Mouse (Mus musculus): ENCODE results near the gene Bad.
A peak's percentile ranks its signal among the peaks of the same experiment; 100 is the strongest.

Gene Bad

DNA sequence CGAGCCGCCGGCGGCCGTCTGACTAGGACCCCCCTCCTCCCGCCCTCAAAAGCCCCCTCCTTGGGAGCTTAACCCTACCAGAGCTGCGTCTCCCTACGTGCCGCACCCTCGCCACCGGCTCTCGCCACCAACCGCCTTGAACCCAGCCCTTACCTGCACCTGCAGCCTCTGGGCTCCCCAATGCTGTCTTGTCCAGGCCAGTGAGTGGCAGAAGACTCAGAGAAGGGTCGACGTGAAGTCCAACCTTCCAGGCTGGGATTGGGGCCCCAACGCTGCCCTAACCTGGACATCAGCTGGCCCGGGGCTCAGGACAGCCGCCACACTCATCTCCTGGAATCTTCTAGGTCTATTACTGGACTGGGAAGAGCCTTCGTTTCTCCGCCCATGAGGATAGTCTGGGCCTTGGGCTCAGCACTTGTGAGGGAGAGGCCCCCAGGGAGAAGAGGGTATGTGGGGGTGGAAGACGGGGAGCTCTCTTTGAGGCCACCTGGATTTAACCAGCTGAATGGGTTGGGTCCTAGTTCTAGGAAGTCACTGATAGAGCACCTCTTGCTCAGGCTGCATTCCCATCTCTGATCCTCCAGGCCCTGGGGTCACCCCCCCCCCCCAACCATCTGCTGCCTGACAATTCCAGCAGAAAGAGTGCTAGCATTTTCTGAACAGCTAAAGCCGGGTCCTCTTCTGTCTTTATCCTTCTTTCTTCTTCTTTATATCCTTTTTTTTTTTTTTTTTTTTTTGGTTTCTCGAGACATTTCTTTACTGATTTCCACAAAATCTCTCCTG is 7.3 kb upstream of the Bad start, which contains the start of gene Kcnk4:
TSS of gene Kcnk4 (minus strand) at position 321 of the 783 bp plus-strand sequence.
- DNase-seq (ENCODE audit: low spot score in 2 of 2), result no peak

DNA sequence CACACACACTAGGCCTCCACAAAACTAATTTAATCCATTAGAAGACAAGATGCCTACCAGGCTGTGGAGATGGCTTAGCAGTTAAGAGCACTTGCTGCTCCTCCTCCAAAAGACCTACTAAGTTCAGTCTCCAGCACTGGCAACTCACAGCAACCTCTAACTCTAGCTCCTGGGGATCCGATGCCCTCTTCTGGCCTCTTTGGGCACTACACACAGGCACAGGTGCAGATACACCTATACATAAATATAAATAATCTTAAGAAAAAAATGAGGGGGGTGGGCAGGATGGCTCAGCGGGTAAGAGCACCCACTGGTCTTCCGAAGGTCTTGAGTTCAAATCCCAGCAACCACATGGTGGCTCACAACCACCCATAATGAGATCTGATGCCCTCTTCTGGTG is 5.4 kb upstream of the Bad start:
- no peak for DNase-seq (ENCODE audit: low spot score in 2 of 2)

DNA sequence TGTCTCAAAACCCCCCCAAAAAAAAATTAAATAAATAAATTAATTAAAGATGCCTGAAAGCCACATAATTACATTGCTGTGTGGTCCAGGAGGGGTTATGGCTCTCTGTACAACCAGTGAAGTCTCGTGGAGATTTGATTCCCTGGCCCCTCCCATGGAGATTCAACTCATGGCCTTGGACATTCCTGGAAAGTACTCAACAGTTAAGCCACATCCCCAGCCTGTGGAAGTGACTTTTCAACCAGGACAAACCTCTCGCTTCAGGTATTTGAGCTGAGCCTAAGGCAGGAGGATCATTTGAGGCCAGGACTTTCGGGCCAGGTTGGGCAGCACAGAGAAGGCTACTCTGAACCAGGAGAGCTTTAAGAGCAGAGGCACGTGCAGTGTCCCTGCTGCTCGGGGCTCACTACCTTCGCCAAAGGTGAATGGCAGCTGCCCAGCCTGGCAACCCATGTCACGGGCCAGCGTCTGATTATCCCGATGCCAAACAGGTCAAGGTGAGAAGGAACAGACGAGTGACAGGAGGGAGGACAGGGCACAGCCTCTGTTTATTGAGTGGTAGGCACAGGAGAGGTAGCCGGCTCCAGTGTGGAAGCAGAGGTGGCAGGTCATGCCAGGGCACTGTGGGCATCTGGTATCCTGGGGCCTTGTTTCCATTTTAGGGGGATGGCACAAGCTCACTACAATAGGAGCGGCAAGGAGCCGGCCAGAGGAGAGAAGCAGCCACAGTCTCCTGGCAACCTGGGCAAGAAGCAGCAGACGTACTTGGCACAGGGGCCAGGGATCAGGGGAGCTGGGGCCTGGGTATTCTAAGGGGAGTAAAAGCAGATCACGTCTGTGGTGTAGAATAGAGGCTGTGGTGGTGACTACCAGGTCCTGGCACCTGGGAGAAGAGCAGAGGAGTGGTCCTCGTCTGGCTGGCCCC is 3.9 kb upstream of the Bad start:
- peak; percentile 65 to 76 for DNase-seq (ENCODE audit: low spot score in 2 of 2)

DNA sequence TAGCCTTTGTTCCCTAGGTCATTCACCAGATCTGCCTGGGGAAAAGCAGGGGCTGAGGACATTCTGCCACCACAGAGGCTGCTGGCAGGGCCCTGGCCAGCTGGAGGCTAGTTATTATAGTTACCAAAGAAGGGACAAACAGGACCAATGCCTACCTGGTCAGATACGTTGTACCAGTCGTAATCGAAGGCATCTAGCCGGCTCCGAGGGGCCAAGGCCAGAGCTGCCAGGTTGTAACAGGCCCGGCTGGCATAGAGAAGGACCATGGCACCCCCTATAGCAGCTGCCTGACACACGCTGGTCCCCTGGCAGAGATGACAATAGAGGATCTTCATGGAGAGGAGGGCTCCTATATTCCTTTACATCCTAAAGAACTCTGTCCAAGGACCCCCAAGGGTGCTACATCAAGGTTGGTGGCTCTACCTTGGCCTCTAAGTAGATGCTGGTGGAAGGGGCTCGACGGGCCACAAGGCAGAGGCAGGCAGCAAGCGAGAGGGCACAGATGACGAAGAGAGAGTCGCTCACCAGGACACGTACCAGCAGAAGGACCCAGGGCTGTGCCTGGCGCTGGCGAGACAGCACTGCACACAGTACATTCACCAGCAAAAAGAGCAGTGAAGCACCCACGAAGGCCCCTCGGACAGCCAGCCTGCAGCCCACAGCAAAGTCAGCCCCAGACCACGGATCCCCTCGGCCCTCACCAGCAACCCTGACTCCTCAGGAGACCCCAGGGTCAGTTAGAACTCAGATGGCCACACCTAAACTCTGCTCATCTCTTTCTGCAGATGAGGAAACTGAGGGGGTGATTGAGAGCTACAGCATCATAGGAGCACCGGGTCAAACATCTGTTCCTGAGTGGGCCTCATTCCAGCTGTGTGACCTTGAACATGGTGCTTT is 2.3 kb upstream of the Bad start:
- no peak for DNase-seq (ENCODE audit: low spot score in 2 of 2)

DNA sequence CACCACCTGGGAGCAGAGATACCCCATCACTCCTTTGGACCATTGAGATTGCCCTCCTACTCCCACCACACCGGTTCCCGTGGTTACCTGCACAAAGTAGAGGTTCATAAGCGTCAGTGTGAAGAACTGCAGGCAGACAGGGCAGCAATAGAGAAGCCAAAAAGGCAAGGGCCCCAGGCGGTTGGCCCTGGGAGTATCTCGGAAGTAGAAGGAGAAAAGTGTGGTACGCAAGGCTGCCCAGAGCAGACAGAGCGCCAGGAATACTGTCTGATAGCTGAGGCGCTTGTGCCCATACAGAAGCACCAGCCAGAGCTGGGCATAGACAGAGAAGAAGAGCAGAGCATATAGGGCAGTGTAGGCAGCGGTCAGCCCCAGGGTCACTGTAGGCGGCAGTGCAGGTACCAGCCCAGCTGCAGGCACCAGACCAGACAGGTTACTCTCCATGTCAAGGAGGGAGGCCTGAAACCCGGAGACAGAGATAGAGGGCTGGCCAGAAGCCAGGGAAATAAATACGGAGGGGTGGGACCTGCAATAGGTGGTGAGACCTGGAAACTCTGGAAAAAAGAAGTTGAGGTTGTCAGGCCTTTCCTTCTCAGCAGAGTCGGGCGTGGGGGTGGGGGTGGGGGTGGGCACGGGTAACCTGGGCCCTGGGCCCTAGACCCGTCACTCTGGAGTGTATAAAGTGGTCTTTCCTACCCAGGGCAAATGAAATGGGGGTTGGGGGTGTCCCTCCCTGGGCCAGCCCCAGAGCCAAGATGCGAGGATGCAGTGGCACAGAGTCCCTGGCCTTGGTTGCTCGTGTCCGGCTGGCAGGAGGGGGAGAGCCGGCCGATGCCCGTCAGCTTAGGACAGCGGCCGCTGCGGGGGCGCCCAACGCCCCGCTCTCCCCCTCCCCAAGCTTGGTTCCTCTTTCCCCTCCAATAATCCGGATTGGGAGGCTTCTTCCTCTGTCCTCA is 987 bp upstream of the Bad start:
- no peak for DNase-seq (ENCODE audit: low spot score in 2 of 2)

DNA sequence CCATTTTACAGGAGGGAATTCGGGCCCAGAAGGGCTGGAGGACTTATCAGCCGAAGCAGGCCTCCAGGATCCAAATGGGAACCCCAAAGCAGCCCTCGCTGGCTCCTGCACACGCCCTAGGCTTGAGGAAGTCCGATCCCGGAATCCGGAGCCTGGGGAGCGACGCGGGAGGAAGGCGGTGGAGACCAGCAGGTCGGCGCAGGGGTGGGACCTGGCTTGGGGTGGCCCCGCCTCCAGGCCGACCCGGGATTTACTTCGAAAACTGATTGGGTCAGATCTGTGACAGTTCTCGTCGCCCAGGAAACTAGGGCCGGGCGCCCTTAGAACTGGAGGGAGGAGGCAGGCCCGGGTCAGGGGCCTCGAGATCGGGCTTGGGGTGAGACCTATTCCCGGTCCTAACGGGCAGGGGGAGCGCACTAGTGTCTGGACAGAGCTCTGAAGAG is 609 bp downstream of the Bad start, which contains the start of gene Gpr137:
TSS of gene Gpr137 (minus strand) at position 232 of the 443 bp plus-strand sequence.
- peak; percentile 97 to 98 for DNase-seq (ENCODE audit: low spot score in 2 of 2)

DNA sequence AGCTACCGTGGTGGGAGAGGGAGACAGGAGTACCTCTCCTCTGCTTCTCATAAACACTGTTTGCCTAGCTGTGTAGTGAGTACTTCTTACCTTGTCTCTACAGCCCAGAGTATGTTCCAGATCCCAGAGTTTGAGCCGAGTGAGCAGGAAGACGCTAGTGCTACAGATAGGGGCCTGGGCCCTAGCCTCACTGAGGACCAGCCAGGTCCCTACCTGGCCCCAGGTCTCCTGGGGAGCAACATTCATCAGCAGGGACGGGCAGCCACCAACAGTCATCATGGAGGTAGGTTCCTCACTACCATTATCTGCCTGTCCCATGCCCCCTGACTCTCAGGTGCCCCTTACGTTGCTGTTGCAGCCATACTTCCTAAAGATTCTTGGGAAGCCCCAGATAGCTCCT is 1.1 kb downstream of the Bad start:
- DNase-seq (ENCODE audit: low spot score in 2 of 2), result no peak

DNA sequence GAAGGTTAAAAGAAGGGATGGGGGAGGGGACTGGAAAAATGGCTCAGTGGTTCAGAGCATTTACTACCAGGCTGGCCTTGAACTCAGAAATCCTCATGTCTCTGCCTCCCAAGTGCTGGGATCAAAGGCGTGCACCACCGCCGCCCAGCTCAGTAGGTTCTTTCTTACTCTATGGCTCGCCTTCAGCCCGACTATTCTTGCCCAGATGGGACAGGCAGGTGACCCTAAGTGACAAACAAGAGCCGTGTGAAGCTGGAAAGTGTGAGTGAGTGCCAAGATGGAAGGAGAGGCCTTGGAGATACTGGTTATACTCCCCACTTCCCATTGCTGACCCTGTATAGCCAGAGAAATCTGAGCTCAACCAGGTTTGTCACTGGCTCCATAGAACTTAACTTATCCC is 2.0 kb downstream of the Bad start:
- no peak for DNase-seq (ENCODE audit: low spot score in 2 of 2)

DNA sequence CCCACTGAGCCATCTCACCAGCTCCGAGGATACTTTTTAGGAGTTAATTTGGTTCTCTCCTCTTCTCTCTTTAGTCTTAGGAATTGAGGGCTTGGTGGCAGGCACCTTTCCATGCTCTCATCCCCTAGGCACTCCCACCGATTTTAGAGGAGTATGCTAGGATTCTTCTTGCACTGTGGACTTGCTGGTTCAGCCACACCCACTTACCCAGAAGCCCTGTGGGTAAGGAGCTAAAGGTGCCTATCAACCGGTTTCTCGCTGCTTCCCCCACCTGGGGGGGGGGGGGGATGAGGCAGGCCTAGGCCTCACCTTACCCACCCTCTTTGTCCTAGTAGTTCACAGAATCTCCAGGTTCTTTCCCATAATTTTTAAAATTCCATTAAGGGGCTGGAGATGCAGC is 6.1 kb downstream of the Bad start:
- no peak for DNase-seq (ENCODE audit: low spot score in 2 of 2)

DNA sequence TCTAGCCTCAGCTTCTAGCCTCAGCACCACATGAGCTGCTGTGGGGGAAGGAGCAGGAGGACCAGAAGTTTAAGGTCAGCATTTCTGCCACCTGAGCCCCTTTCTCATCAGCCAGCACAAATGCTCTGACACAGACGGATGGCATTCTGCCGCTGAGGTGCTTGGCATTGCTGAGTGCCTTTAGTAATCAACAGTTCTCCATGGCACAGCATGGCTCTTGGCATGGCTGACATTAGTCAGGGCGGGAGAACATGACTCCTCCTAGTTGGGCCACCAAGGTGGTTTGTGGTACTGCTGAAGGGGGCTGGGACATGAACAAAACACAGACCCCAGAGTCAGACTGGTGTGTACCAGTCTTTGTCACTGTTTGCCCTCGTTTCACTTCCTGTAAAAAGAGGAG is 6.5 kb downstream of the Bad start:
- DNase-seq (ENCODE audit: low spot score in 2 of 2), result no peak

DNA sequence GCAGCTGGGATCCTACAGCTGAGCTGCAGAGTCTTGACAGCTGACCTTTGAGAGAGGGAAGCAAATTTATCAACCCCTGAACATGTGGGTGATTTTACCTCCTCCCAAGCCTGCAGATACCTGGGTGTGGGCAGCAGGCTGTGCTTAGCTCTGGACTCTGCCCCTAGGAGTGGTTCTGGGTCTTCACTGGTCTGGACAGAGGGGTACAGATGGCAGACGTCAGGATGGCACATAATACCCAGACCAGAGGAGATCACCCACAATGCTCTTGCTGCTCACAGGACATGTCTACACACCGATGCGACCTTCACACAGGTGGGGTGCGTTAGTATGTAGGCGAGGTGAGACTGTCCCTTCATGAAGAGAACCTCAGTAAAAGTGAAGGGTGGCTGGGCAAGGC is 7.9 kb downstream of the Bad start:
- DNase-seq (ENCODE audit: low spot score in 2 of 2), result no peak

DNA sequence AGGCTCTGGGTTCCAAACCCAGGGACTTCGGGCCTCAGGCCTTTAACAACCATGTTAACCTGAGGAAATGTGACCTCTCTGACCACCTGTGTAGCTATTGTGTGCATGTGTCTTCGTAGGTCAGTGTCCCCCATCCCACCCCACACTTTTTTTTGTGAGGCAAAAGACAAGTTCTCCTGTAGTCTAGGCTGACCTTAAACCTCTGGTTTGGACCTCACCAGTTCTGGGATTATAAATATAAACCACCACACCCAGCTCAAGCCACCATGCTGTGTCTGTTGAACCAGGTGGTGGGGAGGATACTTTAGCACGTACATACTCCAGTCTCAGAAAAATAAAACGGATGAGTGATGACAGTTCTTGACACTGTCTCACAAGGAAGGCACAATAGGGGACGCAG is 8.3 kb downstream of the Bad start:
- DNase-seq (ENCODE audit: low spot score in 2 of 2), result no peak

DNA sequence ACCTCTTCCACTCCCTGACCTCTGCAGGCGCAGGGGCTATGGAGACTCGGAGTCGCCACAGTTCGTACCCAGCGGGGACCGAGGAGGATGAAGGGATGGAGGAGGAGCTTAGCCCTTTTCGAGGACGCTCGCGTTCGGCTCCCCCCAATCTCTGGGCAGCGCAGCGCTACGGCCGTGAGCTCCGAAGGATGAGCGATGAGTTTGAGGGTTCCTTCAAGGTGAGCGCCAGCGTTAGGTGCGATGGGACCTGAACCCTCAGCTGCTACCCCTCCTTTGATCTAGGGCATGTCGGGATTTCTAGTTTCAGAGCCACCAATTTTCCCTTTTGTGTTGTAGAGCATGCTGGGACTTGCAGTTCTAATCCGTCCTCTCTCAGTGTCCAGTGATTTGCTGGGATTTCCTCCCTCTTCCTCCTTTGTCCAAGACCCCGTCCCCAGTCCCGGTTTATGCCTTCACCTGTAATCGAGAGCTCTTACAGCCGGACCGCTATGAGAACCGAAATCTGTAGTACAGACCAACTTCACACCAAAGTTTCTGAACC is 9.0 kb downstream of the Bad start:
- peak; percentile 67 to 70 for DNase-seq (ENCODE audit: low spot score in 2 of 2)

DNA sequence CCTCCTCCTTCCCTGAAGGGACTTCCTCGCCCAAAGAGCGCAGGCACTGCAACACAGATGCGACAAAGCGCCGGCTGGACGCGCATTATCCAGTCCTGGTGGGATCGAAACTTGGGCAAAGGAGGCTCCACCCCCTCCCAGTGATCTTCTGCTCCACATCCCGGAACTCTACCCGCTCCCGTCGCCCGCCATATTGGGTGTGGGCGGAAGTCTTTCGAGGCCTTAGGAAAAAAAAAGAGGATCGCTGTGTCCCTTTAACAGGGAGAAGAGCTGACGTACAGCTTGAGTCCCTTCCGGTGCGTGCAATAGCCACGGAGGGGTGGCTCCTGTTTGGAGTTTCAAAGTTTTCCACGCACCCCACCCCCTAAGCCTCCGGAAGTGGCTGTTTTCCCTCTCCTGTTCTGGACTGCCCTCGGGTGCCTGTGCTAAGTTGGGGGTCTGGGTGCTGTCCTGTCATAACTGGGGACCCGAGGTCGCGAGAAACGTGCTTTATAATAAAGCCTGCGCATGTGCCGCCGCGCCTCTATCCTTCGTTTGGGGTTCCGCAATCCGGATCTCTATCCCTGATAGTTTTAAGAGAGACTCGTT is 9.8 kb downstream of the Bad start:
- DNase-seq (ENCODE audit: low spot score in 2 of 2), result peak; percentile 98 to 99

DNA sequence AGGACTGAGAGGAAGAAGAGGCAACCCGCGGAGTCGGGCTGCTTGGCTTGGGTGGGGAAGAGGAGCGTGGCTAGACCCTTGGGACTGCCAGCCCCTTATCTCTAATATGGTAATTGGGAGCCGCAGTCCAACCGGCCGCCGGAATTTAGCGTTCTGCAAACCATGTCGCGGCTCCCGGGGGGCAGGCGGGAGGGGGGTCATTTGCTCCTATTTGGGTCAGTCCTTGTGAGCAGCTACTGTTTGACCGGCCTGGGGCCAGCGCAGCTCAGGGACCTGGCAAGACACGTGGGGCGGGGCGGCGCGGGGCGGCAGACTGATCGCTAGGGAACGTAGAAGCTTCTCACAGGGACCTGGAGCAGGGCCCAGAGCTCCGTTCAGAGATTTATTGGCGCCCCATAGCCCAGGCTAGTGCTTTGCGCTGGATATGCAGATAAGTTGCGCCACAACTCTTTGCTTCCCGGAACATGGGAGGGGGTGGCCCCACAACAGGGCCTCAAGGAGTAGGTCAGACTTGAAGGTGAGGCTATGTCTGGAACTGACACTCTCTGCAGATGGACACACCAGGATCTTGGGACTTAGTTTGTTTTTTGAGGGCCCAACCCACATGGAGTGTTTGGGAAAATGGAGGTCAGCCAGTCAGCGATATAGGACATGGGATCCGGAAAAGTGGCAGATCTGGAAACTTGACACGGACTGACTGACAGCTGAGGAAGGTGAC is 10.5 kb downstream of the Bad start:
- peak; percentile 89 to 92 for DNase-seq (ENCODE audit: low spot score in 2 of 2)

DNA sequence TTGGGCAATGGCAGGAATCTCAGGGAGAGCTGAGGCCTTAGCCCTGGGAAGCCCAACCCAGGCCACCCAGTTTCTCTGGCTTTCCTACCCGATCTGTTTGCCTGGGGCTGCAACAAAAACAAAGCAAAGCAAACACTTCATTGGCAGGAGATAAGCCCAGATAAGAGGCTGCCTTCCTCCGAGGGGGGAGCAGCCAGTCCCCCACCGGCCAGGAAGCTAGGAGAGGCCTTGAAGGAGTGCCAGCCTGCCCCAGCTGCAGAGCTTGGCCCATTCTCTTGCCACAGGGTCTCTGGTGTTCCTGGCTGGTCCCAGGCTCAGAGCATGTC is 11.0 kb downstream of the Bad start:
- peak; percentile 67 to 78 for DNase-seq (ENCODE audit: low spot score in 2 of 2)

DNA sequence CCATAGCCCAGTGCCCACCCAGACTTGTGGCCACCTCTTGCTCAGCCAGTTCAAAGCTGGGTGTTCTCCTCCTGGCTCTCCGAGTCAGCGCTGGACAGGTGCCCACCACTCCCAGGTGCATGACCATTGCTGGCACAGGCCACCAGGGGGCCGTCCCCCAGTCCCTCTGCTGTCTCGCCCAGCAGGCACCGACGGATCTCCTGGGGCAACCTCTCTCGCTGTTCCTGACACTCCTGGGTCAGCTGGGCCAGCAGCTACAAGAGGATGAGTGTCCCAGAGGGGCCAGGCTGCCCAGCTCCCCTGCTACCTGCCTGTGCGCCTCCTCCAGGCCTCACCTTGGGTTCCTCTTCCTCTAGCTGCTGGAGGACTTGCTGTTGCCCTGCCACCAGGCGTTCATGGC is 12.4 kb downstream of the Bad start:
- no peak for DNase-seq (ENCODE audit: low spot score in 2 of 2)

DNA sequence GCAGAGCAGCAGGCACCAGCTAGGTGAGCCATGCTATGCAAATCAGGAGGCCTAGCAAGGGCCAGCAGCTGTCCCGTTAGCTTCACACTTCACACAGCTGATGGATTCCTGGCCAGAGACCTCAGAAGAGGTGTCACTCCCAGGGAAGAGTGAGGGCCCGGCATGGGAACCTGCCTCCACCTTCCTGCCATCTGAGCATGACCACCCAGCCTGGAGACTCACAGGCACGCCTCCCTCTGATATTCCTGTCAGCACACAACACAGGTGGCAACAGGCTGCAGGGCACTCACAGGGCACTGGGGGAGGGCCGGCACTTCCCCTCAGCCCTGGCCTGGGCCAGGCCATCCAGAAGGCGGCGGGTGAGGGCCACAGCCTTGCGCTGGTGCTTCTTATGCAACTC is 13.8 kb downstream of the Bad start:
- peak in 1 of 2 experiments; percentile 54 for DNase-seq (ENCODE audit: low spot score in 2 of 2)

DNA sequence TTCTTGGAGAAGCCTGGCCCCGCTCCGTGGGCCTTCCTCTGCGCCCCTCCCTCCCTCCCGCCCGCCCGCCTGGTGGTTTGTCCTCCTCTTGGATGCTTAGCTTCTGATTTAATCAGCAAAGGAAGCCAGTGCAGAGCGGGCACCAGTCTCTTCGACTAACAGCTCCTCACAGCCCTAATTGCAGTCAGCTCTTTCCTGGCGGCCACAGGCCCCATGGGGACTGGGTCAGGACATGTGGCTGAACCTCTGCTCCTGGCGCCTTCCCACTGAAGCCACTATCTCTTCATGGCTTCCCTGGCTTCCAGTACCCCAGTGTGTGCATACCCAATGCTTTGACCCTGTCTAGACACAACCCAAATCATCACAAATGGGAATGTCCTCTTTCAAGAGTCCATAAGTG is 14.8 kb downstream of the Bad start:
- no peak for DNase-seq (ENCODE audit: low spot score in 2 of 2)

Data from heart, adult 9 months (tissue).